Mouse (Mus musculus) ovary, postnatal 14 days (tissue): Measurements from ENCODE around the gene Kansl2.

Source experiments
- DNase-seq: peaks from one replicate; pipeline ENCODE4 v3.0.0; 2022; ENCODE audit warnings: low spot score

The Kansl2 gene

DNA sequence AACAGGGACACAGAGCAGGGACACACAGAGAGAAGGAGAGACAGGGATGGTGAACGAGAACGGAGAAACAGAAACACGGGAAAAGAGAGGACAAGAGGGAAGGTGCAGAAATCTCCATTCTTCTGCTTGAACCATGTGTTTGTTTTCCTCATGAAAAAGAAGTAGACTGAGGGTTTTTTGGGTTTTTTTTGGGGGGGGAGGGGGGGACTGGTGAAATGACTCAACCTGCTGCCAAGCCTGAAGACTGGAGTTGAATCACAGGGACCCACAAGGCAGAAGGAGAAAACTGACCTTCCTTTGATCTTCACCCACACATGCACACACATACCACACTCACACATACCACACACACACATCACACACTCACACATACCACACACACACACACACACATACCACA is 30.7 kb downstream of the Kansl2 start:
- no peak for DNase-seq

DNA sequence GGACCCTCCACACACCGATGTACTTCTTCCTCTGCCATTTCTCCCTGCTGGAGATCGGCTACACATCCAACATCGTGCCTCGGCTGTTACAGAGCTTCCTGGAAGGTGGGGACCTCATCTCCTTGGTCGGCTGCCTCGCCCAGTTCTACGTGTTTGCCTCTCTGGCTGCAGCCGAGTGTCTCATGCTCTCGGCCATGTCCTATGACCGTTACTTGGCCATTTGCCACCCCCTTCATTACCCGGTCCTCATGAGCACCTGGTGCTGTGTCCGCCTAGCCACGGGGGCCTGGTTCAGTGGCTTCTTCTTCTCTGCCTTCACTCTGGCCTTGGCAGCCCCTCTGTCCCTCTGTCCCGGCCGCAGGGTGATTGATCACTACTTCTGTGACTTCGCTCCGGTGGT is 36.4 kb downstream of the Kansl2 start:
- no peak for DNase-seq

DNA sequence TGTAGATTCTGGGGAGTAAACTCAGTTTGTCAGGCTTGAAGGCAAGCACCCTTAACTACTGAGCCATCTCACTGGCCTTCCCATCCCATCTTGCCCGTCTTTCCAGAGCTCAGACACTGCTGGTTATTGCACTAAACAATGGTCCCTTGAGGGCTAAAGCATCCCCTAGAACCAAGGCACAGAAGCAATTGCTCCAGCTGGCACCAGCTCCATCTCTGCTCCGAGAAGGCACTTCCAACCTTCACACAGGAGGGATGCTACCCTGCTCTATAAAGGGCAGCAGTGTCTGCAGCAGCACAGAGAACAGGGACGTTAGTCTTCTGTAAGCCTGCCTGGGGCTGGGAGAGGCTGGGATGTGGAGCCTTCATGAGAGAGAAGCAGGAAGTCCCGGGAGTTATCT is 42.0 kb downstream of the Kansl2 start, which contains the start of gene Olfr279:
Gene Olfr279, plus strand, starts transcription at position 301 of the 400 bp plus-strand sequence.
- no peak for DNase-seq

DNA sequence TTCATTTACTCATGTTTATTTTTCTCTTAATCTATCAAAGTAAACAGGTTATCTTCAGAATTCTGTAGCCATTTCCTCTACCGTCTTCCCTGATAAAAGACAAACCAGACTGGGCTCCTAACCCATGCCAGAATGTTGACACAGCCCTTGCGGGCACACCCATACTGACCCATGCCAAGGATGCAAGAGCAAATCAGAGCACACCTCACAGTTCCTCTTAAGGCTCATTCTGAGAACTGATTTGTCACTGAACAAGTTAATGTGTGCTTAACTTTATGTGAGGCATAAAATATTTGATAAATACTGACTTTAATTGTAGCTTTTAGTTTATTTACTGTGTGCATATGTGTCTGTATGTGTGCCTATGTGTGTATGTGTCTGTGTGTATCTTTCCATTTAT is 42.7 kb downstream of the Kansl2 start:
- no peak for DNase-seq

DNA sequence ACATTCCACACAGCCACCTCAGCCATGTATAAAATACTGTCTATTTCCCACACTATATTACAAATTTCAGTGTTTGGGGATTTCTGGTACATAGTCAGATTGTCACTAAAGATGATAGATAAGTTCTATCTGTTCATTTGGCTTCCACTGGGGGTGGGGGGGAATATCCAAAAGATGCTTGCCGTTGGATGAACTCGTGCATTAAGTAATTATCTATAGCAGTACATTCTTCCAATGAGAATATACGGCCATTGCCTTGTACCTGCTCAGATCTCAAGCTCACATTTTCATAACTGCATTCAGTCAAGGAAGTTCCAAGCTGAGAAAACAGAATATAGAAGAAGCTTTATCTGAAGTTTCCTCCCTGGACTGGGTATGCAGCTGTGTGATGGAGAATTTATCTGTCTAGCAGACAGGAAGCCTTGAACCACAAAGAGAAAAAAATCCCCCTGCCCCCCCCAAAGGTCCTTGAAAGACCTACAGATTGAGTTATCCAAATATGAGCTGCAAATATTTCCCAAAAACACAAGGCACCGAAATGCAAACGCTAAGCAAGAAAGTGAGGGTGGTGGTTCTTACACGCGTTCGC is 47.5 kb downstream of the Kansl2 start:
- no peak for DNase-seq

DNA sequence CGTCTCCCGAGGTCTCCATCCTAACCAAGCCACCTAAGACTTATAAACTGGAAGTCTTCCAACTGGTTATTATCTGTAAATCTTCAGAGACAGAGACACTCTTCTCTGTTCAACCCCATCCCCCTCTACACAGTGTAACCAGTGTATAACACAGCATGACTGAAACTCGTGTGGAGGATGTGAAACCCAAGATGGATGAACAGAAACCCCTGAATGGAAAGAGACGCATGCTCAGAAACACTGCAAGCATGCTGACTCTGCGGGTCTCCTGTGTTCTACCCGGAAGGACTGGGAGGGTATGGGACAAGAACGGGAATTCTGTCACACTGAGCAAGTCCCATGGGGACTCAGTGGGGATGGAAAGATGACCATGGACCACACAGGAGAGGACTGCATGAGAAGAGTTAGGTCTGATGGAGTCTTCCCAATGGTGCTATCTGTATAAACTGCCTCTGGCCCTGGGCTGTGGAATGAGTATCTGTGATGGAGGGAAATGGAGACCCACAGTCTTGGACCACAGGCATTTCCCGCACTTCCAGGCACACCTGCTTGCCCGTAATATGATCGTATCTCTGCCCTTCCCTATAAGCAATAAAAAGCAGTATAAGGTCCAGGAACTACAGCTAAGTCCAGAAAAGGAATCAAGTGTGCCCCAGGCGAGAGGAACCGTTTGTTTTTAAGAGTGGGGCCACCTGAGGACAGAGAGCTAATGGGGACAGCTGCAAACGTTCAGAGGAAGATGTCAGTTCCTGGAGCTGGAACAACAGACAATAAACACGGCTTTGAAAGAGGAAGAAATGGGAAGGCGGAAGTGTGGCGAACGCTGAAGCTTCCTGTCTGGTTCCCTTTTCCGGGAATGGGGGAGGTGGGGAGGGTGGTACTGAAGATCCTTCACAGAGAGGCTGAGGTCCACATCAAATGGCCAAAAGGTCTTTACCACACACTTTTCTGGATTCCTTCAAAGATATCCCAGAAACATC is 49.9 kb downstream of the Kansl2 start:
- DNase-seq, result no peak

DNA sequence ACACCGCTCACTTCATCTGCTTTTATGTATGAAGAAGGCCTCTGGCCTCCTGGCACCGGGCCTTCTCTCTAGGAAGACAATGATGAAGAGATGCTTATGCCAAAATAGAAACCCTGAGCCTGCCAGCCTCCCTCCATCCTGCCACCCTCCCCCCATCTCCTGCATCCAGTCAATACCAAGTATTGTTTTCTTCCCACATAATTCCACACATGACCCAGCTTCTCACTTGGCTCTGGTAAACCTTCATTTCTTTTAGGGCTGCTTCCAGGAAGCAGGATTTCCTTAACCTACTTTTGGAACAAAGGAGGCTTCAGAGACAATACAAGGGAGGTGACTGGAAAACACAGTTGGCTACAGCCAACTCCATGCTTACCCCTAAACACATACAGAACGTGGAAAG is 51.4 kb downstream of the Kansl2 start, which contains the start of gene Lalba:
Gene Lalba, minus strand, starts transcription at position 21 of the 400 bp plus-strand sequence.
- no peak for DNase-seq

DNA sequence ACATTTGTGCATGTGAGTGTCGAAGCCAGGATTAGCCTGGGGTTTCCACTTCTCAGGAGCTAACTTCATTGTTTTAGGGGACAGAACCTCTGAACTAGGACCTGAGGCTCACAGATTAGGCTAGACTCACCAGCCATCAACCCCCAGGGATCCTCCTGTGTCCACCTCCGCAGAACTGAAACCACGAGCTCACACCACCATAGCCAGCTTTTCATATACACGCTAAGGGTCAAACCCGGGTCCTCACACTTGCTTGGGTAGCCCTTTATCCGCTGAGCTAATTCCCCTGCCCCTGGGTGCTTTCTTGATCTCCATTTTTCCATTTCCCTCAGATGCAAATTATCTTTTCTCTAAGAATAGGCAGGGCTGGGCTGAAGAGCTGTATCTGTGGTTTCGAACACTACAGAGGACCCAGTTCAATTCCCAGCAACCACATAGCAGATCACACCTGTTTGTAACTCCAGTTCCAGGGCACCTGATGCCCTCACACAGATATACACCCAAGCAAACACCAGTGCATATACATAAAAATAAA is 54.4 kb downstream of the Kansl2 start:
- no peak for DNase-seq

DNA sequence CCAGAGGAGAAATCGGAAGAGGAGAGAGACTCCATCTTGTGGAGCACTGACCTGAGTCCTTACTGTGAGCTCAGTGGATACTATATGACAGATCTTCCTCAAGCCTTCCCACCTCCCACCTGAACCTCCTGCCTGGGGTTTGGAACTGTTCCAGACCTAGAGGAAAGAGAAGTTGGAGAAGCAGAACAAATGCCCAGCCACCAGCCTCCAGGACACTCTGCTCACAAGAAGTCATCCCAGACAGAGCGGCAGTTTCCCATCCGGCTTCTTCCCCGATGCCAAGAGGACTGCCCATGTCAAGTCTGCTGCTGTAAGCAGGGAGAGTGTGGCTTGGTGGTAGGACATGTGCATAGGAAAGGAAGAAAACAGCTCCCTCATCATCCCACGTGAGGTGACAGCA is 57.8 kb downstream of the Kansl2 start:
- DNase-seq, result no peak

DNA sequence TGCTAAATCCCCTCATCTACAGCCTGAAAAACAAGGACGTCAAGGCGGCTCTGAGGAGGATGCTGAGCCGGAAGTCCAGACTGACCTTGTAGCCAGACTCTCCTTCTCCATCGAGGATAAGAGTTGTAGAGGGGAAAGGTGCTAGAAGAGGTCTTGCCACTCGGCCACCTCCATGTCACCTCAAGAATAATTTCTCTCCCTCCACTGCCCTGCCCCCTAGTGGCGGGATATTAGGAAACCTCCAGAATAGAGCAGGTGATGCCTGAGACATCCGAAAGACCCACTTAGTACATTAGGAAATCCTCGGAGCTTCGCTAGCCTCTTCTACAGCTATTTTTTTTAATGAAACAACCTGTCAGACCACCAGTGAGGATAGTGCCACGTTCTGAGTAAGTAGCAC is 58.7 kb downstream of the Kansl2 start:
- DNase-seq, result peak; percentile 33

DNA sequence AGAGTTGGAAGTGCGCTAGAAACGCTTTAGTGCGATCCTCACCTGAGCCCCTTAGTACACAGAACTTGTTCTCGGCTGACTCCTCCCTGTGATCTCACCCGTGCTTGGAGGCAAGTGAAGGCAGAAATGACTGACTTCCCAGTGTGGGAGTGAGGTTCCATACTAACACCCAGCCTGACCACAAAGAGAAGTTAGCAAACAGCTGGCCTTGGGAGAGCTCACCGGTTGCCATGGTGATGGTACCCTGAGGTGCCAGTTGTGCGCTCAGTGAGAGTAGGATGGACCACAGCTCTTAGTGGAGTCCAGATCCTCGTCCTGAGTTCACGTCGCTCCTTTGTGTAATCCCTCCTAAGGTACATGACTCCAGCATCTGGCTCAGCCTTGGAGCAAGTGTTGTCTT is 59.1 kb downstream of the Kansl2 start:
- DNase-seq, result no peak

DNA sequence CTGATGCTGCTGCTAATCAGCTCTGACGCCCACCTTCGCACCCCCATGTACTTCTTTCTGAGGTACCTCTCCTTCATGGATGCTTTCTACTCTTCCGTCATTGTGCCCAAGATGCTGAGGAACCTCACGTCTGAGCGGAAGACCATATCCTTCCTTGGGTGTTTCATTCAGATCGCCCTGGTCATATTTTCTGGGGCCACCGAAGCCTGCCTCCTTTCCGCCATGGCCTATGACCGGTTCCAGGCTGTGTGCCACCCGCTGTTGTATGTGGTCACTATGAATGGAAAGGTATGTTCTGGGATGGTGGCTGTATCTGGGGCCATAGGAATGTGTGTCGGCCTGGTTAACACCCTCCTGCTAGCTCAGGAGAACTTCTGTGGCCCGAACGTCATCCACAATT is 62.5 kb downstream of the Kansl2 start:
- no peak for DNase-seq

DNA sequence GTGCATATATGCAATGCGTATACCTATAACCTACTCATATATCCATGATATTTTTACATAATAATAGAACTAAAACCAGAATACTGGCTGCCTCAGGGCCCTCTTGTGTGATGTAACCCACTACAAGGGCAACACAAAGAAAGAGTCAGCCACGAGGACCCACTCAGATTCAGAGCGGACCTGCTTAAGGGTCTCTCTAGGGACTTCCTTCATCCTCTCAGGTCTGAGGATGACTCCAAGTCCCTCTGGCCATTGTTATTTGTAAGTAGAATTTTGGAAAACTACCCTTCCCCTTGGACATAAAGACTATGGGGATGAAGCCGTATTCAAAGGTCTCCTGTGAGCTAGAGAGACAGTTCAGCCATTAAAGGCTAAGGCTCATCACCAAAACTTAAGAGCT is 64.5 kb downstream of the Kansl2 start, which contains the start of gene OR5BS1P:
Gene OR5BS1P, plus strand, starts transcription at position 301 of the 400 bp plus-strand sequence.
- no peak for DNase-seq
